Mouse (Mus musculus) embryo, embryonic 10.5 days (tissue): Measurements from ENCODE around the gene Pidd1.

Experiments used
- DNase-seq: peaks from one replicate; pipeline ENCODE4 v3.0.0-alpha.2; 2015; ENCODE audit warnings: low spot score

Pidd1 gene

GRCm38 (mm10) chr7:141435129-141435855 is 8.5 kb downstream of the Pidd1 start:
- DNase-seq = peak; percentile 70

GRCm38 (mm10) chr7:141434464-141434863 is 9.4 kb downstream of the Pidd1 start:
- DNase-seq = peak; percentile 76

GRCm38 (mm10) chr7:141433517-141434400 is 10.1 kb downstream of the Pidd1 start:
- DNase-seq = no peak

- no peak for DNase-seq
Observed at GRCm38 (mm10) chr7:141432741-141433516, 10.9 kb downstream of the Pidd1 start.

- DNase-seq = no peak
Observed at GRCm38 (mm10) chr7:141432186-141432611, 11.6 kb downstream of the Pidd1 start.

- DNase-seq = no peak
Observed at GRCm38 (mm10) chr7:141431434-141432185, 12.2 kb downstream of the Pidd1 start.

- no peak for DNase-seq
Observed at GRCm38 (mm10) chr7:141430585-141431240, 13.1 kb downstream of the Pidd1 start.

- DNase-seq = no peak
Observed at GRCm38 (mm10) chr7:141429840-141430584, 13.8 kb downstream of the Pidd1 start.

- DNase-seq = peak; percentile 83
Observed at GRCm38 (mm10) chr7:141429310-141429709, 14.5 kb downstream of the Pidd1 start, which contains the start of gene Cend1. TSS of gene Cend1 (minus strand) at chr7:141429491.

- no peak for DNase-seq
Observed at GRCm38 (mm10) chr7:141428701-141429100, 15.1 kb downstream of the Pidd1 start.

GRCm38 (mm10) chr7:141426948-141427730 is 16.7 kb downstream of the Pidd1 start:
- DNase-seq = no peak

GRCm38 (mm10) chr7:141423811-141424210 is 20.0 kb downstream of the Pidd1 start:
- DNase-seq = no peak

- no peak for DNase-seq
Observed at GRCm38 (mm10) chr7:141420030-141420702, 23.7 kb downstream of the Pidd1 start.

- no peak for DNase-seq
Observed at GRCm38 (mm10) chr7:141418970-141419369, 24.9 kb downstream of the Pidd1 start.

GRCm38 (mm10) chr7:141417731-141418681 is 25.8 kb downstream of the Pidd1 start:
- DNase-seq = no peak

- DNase-seq = no peak
Observed at GRCm38 (mm10) chr7:141416144-141416841, 27.5 kb downstream of the Pidd1 start.
